ENCODE assay signal across 22 mouse cellular contexts in the genomic region with DNA sequence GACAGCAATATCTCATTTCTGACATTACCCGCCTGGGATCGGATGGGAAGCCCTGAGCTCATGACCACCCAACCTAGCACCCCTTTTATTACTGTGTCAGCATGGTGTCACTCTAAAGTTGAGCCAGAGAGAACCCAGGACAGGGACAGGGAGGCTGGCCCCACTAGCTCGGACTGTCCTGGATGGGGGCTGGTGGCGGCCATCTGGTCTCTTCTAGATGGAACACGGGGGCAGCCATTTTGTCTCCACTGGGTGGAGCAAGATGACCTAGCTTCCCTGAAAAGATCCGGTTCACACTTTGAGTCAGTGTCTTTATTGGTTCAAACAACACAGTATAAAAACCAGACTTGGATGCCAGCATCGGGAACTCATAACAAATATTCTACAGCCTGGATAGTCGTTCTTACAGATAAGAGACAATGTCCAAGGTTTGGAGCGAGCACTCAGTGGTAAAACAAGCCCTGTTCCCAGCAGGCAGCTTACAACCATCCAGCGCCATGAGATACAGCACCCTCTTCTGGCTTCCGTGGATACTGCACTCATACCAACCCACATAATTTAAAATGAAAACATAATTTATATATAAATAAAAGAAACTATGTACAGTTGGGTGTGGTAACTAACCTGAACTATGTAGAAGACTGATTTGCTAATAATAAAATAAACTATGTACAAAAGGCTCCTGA. TPM values are rescaled to one million over a fixed set of nuclear protein-coding genes. Genes with fewer than 3 reads are reported as not detected.
DNase-seq lines count a peak whose midpoint lies in the region; ATAC-seq and TF ChIP-seq lines count a peak whose summit lies in the region.
"Had no signal": no experiment of that assay in that cellular context is flagged by ENCODE, and none has a peak within 500 bp of the region (broad histone marks: within the 10 kb centered on the region; RNA-seq: fewer than 3 reads in every experiment).

No protein-coding gene starts in this region.

- peak; percentile 46 for TF ChIP-seq CTCF in hindbrain, postnatal 0 days (IDR thresholded peaks at IDR 0.05; ENCODE audit: low read depth)
- TF ChIP-seq CTCF in lung, embryonic 14.5 days (IDR thresholded peaks at IDR 0.05; ENCODE audit: low read depth), result peak; percentile 23; the same call in 1 of the 2 replicates
- 0 out of 2 replicates have a peak, but pooled peaks have one; percentile 23 for TF ChIP-seq CTCF in G1E (IDR thresholded peaks at IDR 0.05; ENCODE audit: low read depth, low read length)

- WGBS in hindbrain, postnatal 0 days, result 92% methylated on average over 11 of the region's 11 CpGs
- whole genome bisulfite sequencing in hindbrain, embryonic 13.5 days, result 96% methylated on average over 11 of the region's 11 CpGs
- WGBS in lung, embryonic 14.5 days, result 89% methylated on average over 11 of the region's 11 CpGs

- H3K9ac ChIP-seq in hindbrain, postnatal 0 days (replicated peaks; ENCODE audit: low read length), result no peak overlapping the region
- H3K9ac ChIP-seq in hindbrain, embryonic 13.5 days, result no peak overlapping the region
- no peak overlapping the region for H3K9ac ChIP-seq in lung, embryonic 14.5 days
- H3K9ac ChIP-seq: embryonic facial prominence, embryonic 13.5 days; hindbrain, embryonic 15.5 days; lung, embryonic 15.5 days had no signal

- H3K4me2 ChIP-seq in hindbrain, postnatal 0 days (ENCODE audit: low read depth, low read length), result no peak overlapping the region
- H3K4me2 ChIP-seq in hindbrain, embryonic 13.5 days, result no peak overlapping the region
- H3K4me2 ChIP-seq in lung, embryonic 14.5 days, result no peak overlapping the region
- H3K4me2 ChIP-seq: embryonic facial prominence, embryonic 13.5 days; hindbrain, embryonic 15.5 days; lung, embryonic 15.5 days; midbrain, embryonic 11.5 days had no signal

- no peaks in the 10 kb centered on the region for H3K36me3 ChIP-seq in hindbrain, postnatal 0 days (ENCODE audit: insufficient read depth, low read length)
- H3K36me3 ChIP-seq in hindbrain, embryonic 13.5 days, result no peaks in the 10 kb centered on the region
- H3K36me3 ChIP-seq in lung, embryonic 14.5 days (ENCODE audit: insufficient read depth), result no peaks in the 10 kb centered on the region
- H3K36me3 ChIP-seq in G1E (replicated peaks), result no peaks in the 10 kb centered on the region
- H3K36me3 ChIP-seq: embryonic facial prominence, embryonic 13.5 days; forebrain, embryonic 10.5 days; hindbrain, embryonic 15.5 days; limb, embryonic 10.5 days; lung, embryonic 15.5 days had no signal

- no peaks in the 10 kb centered on the region for H3K4me1 ChIP-seq in hindbrain, postnatal 0 days (ENCODE audit: insufficient read depth, low read length)
- H3K4me1 ChIP-seq in hindbrain, embryonic 13.5 days (replicated peaks), result 0 out of 2 replicates have a peak, but pooled peaks cover 10% of the 10 kb centered on the region
- no peaks in the 10 kb centered on the region for H3K4me1 ChIP-seq in lung, embryonic 14.5 days (ENCODE audit: insufficient read depth)
- H3K4me1 ChIP-seq in G1E (ENCODE audit: insufficient read depth, low read depth, low read length), result peaks cover 11% of the 10 kb centered on the region
- H3K4me1 ChIP-seq: hindbrain, embryonic 15.5 days; lung, embryonic 15.5 days had no signal

- no peak for DNase-seq in hindbrain, postnatal 0 days (ENCODE audit: low spot score)
- no peak for DNase-seq in lung, embryonic 14.5 days
- DNase-seq in lung, postnatal 10 days, result no peak
- no peak for DNase-seq in G1E (ENCODE audit: low spot score)
- DNase-seq in induced T-regulatory cell, adult 2 months (ENCODE audit: low read depth), result peak; percentile 41
- DNase-seq in cerebellum, adult 9-10 months, result no peak
- DNase-seq in kidney, adult 11 months, result no peak
- DNase-seq: adrenal gland, postnatal 14 days; cerebellum, postnatal 36 days; right cerebral cortex, postnatal 4 days had no signal

- no peak overlapping the region for H3K27ac ChIP-seq in hindbrain, postnatal 0 days
- H3K27ac ChIP-seq in hindbrain, embryonic 13.5 days, result no peak overlapping the region
- H3K27ac ChIP-seq in lung, embryonic 14.5 days (ENCODE audit: low read depth), result no peak overlapping the region
- H3K27ac ChIP-seq: embryonic facial prominence, embryonic 13.5 days; forebrain, embryonic 10.5 days; hindbrain, embryonic 15.5 days; limb, embryonic 10.5 days; lung, embryonic 15.5 days had no signal

- no peak for ATAC-seq in hindbrain, postnatal 0 days
- no peak for ATAC-seq in hindbrain, embryonic 13.5 days (ENCODE audit: low FRiP score)
- ATAC-seq in lung, embryonic 14.5 days (ENCODE audit: insufficient read depth), result no peak
- ATAC-seq in G1E (ENCODE audit: extremely low read depth, insufficient number of reproducible peaks, low FRiP score, poor library complexity, severe bottlenecking), result no peak

- no peaks in the 10 kb centered on the region for H3K9me3 ChIP-seq in hindbrain, postnatal 0 days (ENCODE audit: low read length)
- H3K9me3 ChIP-seq in hindbrain, embryonic 13.5 days, result 0 out of 2 replicates have a peak, but pooled peaks cover 4% of the 10 kb centered on the region
- H3K9me3 ChIP-seq in lung, embryonic 14.5 days (ENCODE audit: low read depth, low read length), result no peaks in the 10 kb centered on the region
- no peaks in the 10 kb centered on the region for H3K9me3 ChIP-seq in G1E (replicated peaks)
- H3K9me3 ChIP-seq: embryonic facial prominence, embryonic 13.5 days; hindbrain, embryonic 15.5 days; limb, embryonic 10.5 days; lung, embryonic 15.5 days had no signal

- H3K4me3 ChIP-seq in hindbrain, postnatal 0 days (ENCODE audit: low read length), result no peak overlapping the region
- no peak overlapping the region for H3K4me3 ChIP-seq in hindbrain, embryonic 13.5 days
- no peak overlapping the region for H3K4me3 ChIP-seq in lung, embryonic 14.5 days (ENCODE audit: low read depth, low read length)
- no peak overlapping the region for H3K4me3 ChIP-seq in G1E (ENCODE audit: low read depth, low read length)
- H3K4me3 ChIP-seq: embryonic facial prominence, embryonic 13.5 days; forebrain, embryonic 10.5 days; hindbrain, embryonic 15.5 days; limb, embryonic 10.5 days; lung, embryonic 15.5 days had no signal

- H3K27me3 ChIP-seq in hindbrain, postnatal 0 days (ENCODE audit: insufficient read depth, low read length), result no peaks in the 10 kb centered on the region
- H3K27me3 ChIP-seq in hindbrain, embryonic 13.5 days, result no peaks in the 10 kb centered on the region
- H3K27me3 ChIP-seq in lung, embryonic 14.5 days (ENCODE audit: insufficient read depth, low read length), result no peaks in the 10 kb centered on the region
- peaks cover 17% of the 10 kb centered on the region for H3K27me3 ChIP-seq in G1E (ENCODE audit: insufficient read depth, low read length)
- H3K27me3 ChIP-seq: embryonic facial prominence, embryonic 13.5 days; hindbrain, embryonic 15.5 days; lung, embryonic 15.5 days had no signal

RNA-seq across cellular contexts. Expression of gene 4930539E08Rik, which starts 18.9 kb away (rescaled TPM):
- total RNA-seq in hindbrain, postnatal 0 days (2014; rRNA removed), result 5.6 and 13.0 TPM in 2 replicates
- 1.6 and 2.1 TPM in 2 replicates for polyA plus RNA-seq in hindbrain, postnatal 0 days (2015; fragmentation: Nextera tagmentation; extraction: Ambion mirVana)
- polyA plus RNA-seq in hindbrain, embryonic 13.5 days (2015; fragmentation: Nextera tagmentation; extraction: Ambion mirVana), result 0.31 and 0.57 TPM in 2 replicates
- 0.37 TPM in 1 of 2 replicates, not detected in the other for polyA plus RNA-seq in lung, embryonic 14.5 days (2014; fragmentation: Nextera tagmentation; extraction: Ambion mirVana)
- total RNA-seq in G1E (2014; fragmentation: Nextera tagmentation) (not detected in 2 replicates), G1E (2017) (0.11 and 0.12 TPM in 2 replicates)
- not detected in 2 replicates for polyA plus RNA-seq in G1E (2012)
- total RNA-seq: adrenal gland, postnatal 14 days had no signal
- polyA plus RNA-seq: midbrain, embryonic 11.5 days had no signal

RNA-seq across cellular contexts. Expression of gene Pnpla1, which starts 38.0 kb away (rescaled TPM):
- 0.10 and 0.22 TPM in 2 replicates for total RNA-seq in hindbrain, postnatal 0 days (2014; rRNA removed)
- polyA plus RNA-seq in hindbrain, postnatal 0 days (2015; fragmentation: Nextera tagmentation; extraction: Ambion mirVana), result 0.08 and 0.09 TPM in 2 replicates
- 0.08 TPM in 1 of 2 replicates, not detected in the other for polyA plus RNA-seq in hindbrain, embryonic 13.5 days (2015; fragmentation: Nextera tagmentation; extraction: Ambion mirVana)
- 0.05 TPM in 1 of 2 replicates, not detected in the other for polyA plus RNA-seq in lung, embryonic 14.5 days (2014; fragmentation: Nextera tagmentation; extraction: Ambion mirVana)
- not detected in 2 replicates for total RNA-seq in G1E (2014; fragmentation: Nextera tagmentation)
- total RNA-seq in G1E (2017), result 0.06 TPM in 1 of 2 replicates, not detected in the other
- polyA plus RNA-seq in G1E (2012), result not detected in 2 replicates
- polyA plus RNA-seq: forebrain, embryonic 10.5 days; kidney, embryonic 16.5 days; lung, embryonic 15.5 days; midbrain, embryonic 11.5 days had no signal

RNA-seq across cellular contexts. Expression of gene Pxt1, which starts 47.4 kb away (rescaled TPM):
- not detected in 2 replicates for total RNA-seq in hindbrain, postnatal 0 days (2014; rRNA removed)
- polyA plus RNA-seq in hindbrain, postnatal 0 days (2015; fragmentation: Nextera tagmentation; extraction: Ambion mirVana), result not detected in 2 replicates
- 0.19 TPM in 1 of 2 replicates, not detected in the other for polyA plus RNA-seq in hindbrain, embryonic 13.5 days (2015; fragmentation: Nextera tagmentation; extraction: Ambion mirVana)
- polyA plus RNA-seq in lung, embryonic 14.5 days (2014; fragmentation: Nextera tagmentation; extraction: Ambion mirVana), result 0.19 and 0.82 TPM in 2 replicates
- total RNA-seq in G1E (2014; fragmentation: Nextera tagmentation) (0.73 TPM in 1 of 2 replicates, not detected in the other), G1E (2017) (not detected in 2 replicates)
- polyA plus RNA-seq in G1E (2012), result 0.23 and 0.29 TPM in 2 replicates
- total RNA-seq: granulocyte monocyte progenitor cell, adult 5-6 weeks; layer of hippocampus, postnatal 10 days had no signal
- polyA plus RNA-seq: embryonic facial prominence, embryonic 13.5 days; forebrain, embryonic 10.5 days; heart, postnatal 0 days; hindbrain, embryonic 15.5 days; midbrain, embryonic 11.5 days; stomach, embryonic 14.5 days had no signal

RNA-seq across cellular contexts. Expression of gene Kctd20, which starts 55.5 kb away (rescaled TPM):
- 51.5 and 59.9 TPM in 2 replicates for total RNA-seq in hindbrain, postnatal 0 days (2014; rRNA removed)
- 62.9 and 64.1 TPM in 2 replicates for polyA plus RNA-seq in hindbrain, postnatal 0 days (2015; fragmentation: Nextera tagmentation; extraction: Ambion mirVana)
- polyA plus RNA-seq in hindbrain, embryonic 13.5 days (2015; fragmentation: Nextera tagmentation; extraction: Ambion mirVana), result 96.0 and 96.7 TPM in 2 replicates
- polyA plus RNA-seq in lung, embryonic 14.5 days (2014; fragmentation: Nextera tagmentation; extraction: Ambion mirVana), result 89.4 and 91.5 TPM in 2 replicates
- total RNA-seq in G1E (2014; fragmentation: Nextera tagmentation), result 47.3 and 66.3 TPM in 2 replicates
- total RNA-seq in G1E (2017), result 42.7 and 51.0 TPM in 2 replicates
- 91.6 and 123 TPM in 2 replicates for polyA plus RNA-seq in G1E (2012)
